Mouse (Mus musculus) heart, embryonic 13.5 days (tissue): ENCODE measurements around the gene Flvcr1. TPM values are rescaled to one million over a fixed set of nuclear protein-coding genes. Genes with fewer than 3 reads are reported as not detected.

Experiments used
- ATAC-seq: fragments of 200-750 bp; cut with Nextera tagmentation; 2 replicates; pipeline ENCODE4 v1.8.0; 2017; ENCODE audit warnings: moderate TSS enrichment; ENCODE audit not compliant: insufficient number of reproducible peaks, low FRiP score, low TSS enrichment; ENCODE audit errors: extremely low read depth
- H3K27ac ChIP-seq: fragments of 300-500 bp; sonication (generic); replicated peaks from 2 replicates; pipeline ENCODE4 v1.5.1; 2015; ENCODE audit warnings: moderate library complexity, mild to moderate bottlenecking, inconsistent platforms
- H3K27me3 ChIP-seq: fragments of 300-500 bp; sonication (generic); replicated peaks from 2 replicates; pipeline ENCODE4 v1.6.1; 2015; ENCODE audit warnings: mild to moderate bottlenecking, inconsistent platforms
- H3K36me3 ChIP-seq: fragments of 300-500 bp; sonication (generic); 2 replicates; pipeline ENCODE4 v1.6.1; 2015; ENCODE audit warnings: mild to moderate bottlenecking, inconsistent platforms
- H3K4me1 ChIP-seq: fragments of 300-500 bp; sonication (generic); 2 replicates; pipeline ENCODE4 v1.6.1; 2015; ENCODE audit warnings: inconsistent platforms
- H3K4me2 ChIP-seq: fragments of 300-500 bp; sonication (generic); 2 replicates; pipeline ENCODE4 v1.6.1; 2015; ENCODE audit warnings: inconsistent platforms, mild to moderate bottlenecking, moderate library complexity
- H3K4me3 ChIP-seq: fragments of 300-500 bp; sonication (generic); 2 replicates; pipeline ENCODE4 v1.5.1; 2015; ENCODE audit warnings: moderate library complexity, mild to moderate bottlenecking, inconsistent platforms
- H3K9ac ChIP-seq: fragments of 300-500 bp; sonication (generic); 2 replicates; pipeline ENCODE4 v1.6.1; 2015; ENCODE audit warnings: inconsistent platforms, mild to moderate bottlenecking, moderate library complexity
- H3K9me3 ChIP-seq: fragments of 300-500 bp; sonication (generic); 2 replicates; pipeline ENCODE4 v1.6.1; 2016; ENCODE audit warnings: inconsistent platforms
- WGBS: fragments of 180-500 bp; shearing (Covaris S2); methylation state at CpG from one replicate; pipeline ENCODE4 v1.1.7; 2015; ENCODE audit warnings: mixed read lengths; 5-methylcytosine and 5-hydroxymethylcytosine counted together
- polyA plus RNA-seq: library from polyadenylated mRNA; unstranded; fragments of >200 nt; fragmentation: Nextera tagmentation; extraction: Ambion mirVana; gene quantifications from 2 replicates; pipeline ENCODE4 v1.2.1, GENCODE M21; 2015

Gene Flvcr1
- polyA plus RNA-seq, 1 experiment from 2014 or later, result 2.6 TPM

GRCm38 (mm10) chr1:191019803-191020202, 6.2 kb downstream of the Flvcr1 start:
- H3K9ac ChIP-seq, result no peak overlapping the region
- H3K4me2 ChIP-seq, result no peak overlapping the region
- H3K27me3 ChIP-seq, result no peaks in the 10 kb centered on the region
- no peak overlapping the region for H3K27ac ChIP-seq
- H3K4me3 ChIP-seq, result no peak overlapping the region
- ATAC-seq, result no peak
- H3K36me3 ChIP-seq, result peaks cover 46% of the 10 kb centered on the region
- no peaks in the 10 kb centered on the region for H3K9me3 ChIP-seq
- peaks cover 10% of the 10 kb centered on the region for H3K4me1 ChIP-seq
- WGBS, result 88% methylated on average over 5 of the region's 5 CpGs

GRCm38 (mm10) chr1:191014271-191014670, 11.7 kb downstream of the Flvcr1 start:
- Histone ChIP-seq H3K9me3 (no peaks in the 10 kb centered on the region), H3K4me2 (no peak overlapping the region), H3K27me3 (no peaks in the 10 kb centered on the region), H3K36me3 (peaks cover 67% of the 10 kb centered on the region), H3K27ac (no peak overlapping the region), H3K9ac (no peak overlapping the region), H3K4me1 (no peaks in the 10 kb centered on the region), H3K4me3 (no peak overlapping the region)
- 96% methylated on average over 3 of the region's 3 CpGs for WGBS
- no peak for ATAC-seq

- H3K4me1 ChIP-seq, result no peaks in the 10 kb centered on the region
- no peaks in the 10 kb centered on the region for H3K9me3 ChIP-seq
- H3K27me3 ChIP-seq, result no peaks in the 10 kb centered on the region
- no peak overlapping the region for H3K4me3 ChIP-seq
- ATAC-seq, result no peak
- H3K27ac ChIP-seq, result no peak overlapping the region
- H3K9ac ChIP-seq, result no peak overlapping the region
- no peak overlapping the region for H3K4me2 ChIP-seq
- 97% methylated on average over 5 of the region's 5 CpGs for WGBS
- H3K36me3 ChIP-seq, result peaks cover 79% of the 10 kb centered on the region
Observed at GRCm38 (mm10) chr1:191008707-191009106, 17.3 kb downstream of the Flvcr1 start.

- H3K9ac ChIP-seq, result no peak overlapping the region
- WGBS, result 58% methylated on average over 6 of the region's 6 CpGs
- H3K4me2 ChIP-seq, result no peak overlapping the region
- H3K9me3 ChIP-seq, result peaks cover 8% of the 10 kb centered on the region
- ATAC-seq, result no peak
- no peak overlapping the region for H3K4me3 ChIP-seq
- H3K4me1 ChIP-seq, result no peaks in the 10 kb centered on the region
- H3K27me3 ChIP-seq, result no peaks in the 10 kb centered on the region
- H3K27ac ChIP-seq, result no peak overlapping the region
- peaks cover 28% of the 10 kb centered on the region for H3K36me3 ChIP-seq
Observed at GRCm38 (mm10) chr1:191002201-191002600, 23.8 kb downstream of the Flvcr1 start.

GRCm38 (mm10) chr1:191000686-191001085, 25.3 kb downstream of the Flvcr1 start:
- no peak overlapping the region for H3K27ac ChIP-seq
- H3K27me3 ChIP-seq, result no peaks in the 10 kb centered on the region
- ATAC-seq, result no peak
- no peak overlapping the region for H3K4me2 ChIP-seq
- H3K9ac ChIP-seq, result no peak overlapping the region
- WGBS, result 63% methylated on average over 3 of the region's 3 CpGs
- no peak overlapping the region for H3K4me3 ChIP-seq
- H3K4me1 ChIP-seq, result peaks cover 4% of the 10 kb centered on the region
- peaks cover 8% of the 10 kb centered on the region for H3K9me3 ChIP-seq
- H3K36me3 ChIP-seq, result peaks cover 20% of the 10 kb centered on the region

GRCm38 (mm10) chr1:190998027-190998426, 27.9 kb downstream of the Flvcr1 start:
- H3K4me2 ChIP-seq, result no peak overlapping the region
- no peak overlapping the region for H3K4me3 ChIP-seq
- 86% methylated on average over 1 of the region's 1 CpGs for WGBS
- no peak overlapping the region for H3K27ac ChIP-seq
- H3K9ac ChIP-seq, result no peak overlapping the region
- H3K4me1 ChIP-seq, result peaks cover 9% of the 10 kb centered on the region
- peaks cover 8% of the 10 kb centered on the region for H3K9me3 ChIP-seq
- H3K36me3 ChIP-seq, result peaks cover 6% of the 10 kb centered on the region; the same call in 1 of the 2 replicates
- no peak for ATAC-seq
- no peaks in the 10 kb centered on the region; the same call in 1 of the 2 replicates for H3K27me3 ChIP-seq

GRCm38 (mm10) chr1:190996346-190996877, 29.5 kb downstream of the Flvcr1 start:
- Histone ChIP-seq H3K27me3 (no peaks in the 10 kb centered on the region; the same call in 1 of the 2 replicates), H3K4me2 (no peak overlapping the region), H3K4me3 (no peak overlapping the region), H3K36me3 (peaks cover 6% of the 10 kb centered on the region; the same call in 1 of the 2 replicates), H3K4me1 (peaks cover 9% of the 10 kb centered on the region), H3K9ac (no peak overlapping the region), H3K27ac (no peak overlapping the region), H3K9me3 (peaks cover 8% of the 10 kb centered on the region)
- no peak for ATAC-seq
- 68% methylated on average over 6 of the region's 6 CpGs for WGBS

- H3K9ac ChIP-seq, result no peak overlapping the region
- peaks cover 9% of the 10 kb centered on the region for H3K4me1 ChIP-seq
- ATAC-seq, result no peak
- 42% methylated on average over 7 of the region's 7 CpGs for WGBS
- no peaks in the 10 kb centered on the region; the same call in 1 of the 2 replicates for H3K27me3 ChIP-seq
- peaks cover 8% of the 10 kb centered on the region for H3K9me3 ChIP-seq
- H3K27ac ChIP-seq, result no peak overlapping the region
- peaks cover 6% of the 10 kb centered on the region; the same call in 1 of the 2 replicates for H3K36me3 ChIP-seq
- H3K4me2 ChIP-seq, result no peak overlapping the region
- H3K4me3 ChIP-seq, result no peak overlapping the region
Observed at GRCm38 (mm10) chr1:190995548-190995947, 30.4 kb downstream of the Flvcr1 start.

- H3K4me2 ChIP-seq, result no peak overlapping the region
- H3K4me3 ChIP-seq, result no peak overlapping the region
- H3K4me1 ChIP-seq, result no peaks in the 10 kb centered on the region
- ATAC-seq, result no peak
- WGBS, result 81% methylated on average over 9 of the region's 9 CpGs
- no peak overlapping the region for H3K27ac ChIP-seq
- H3K36me3 ChIP-seq, result no peaks in the 10 kb centered on the region
- no peaks in the 10 kb centered on the region for H3K9me3 ChIP-seq
- no peak overlapping the region for H3K9ac ChIP-seq
- H3K27me3 ChIP-seq, result no peaks in the 10 kb centered on the region; the same call in 1 of the 2 replicates
Observed at GRCm38 (mm10) chr1:190989437-190990082, 36.4 kb downstream of the Flvcr1 start.

GRCm38 (mm10) chr1:190981412-190981811, 44.5 kb downstream of the Flvcr1 start:
- no peak overlapping the region for H3K9ac ChIP-seq
- no peaks in the 10 kb centered on the region for H3K27me3 ChIP-seq
- H3K27ac ChIP-seq, result no peak overlapping the region
- no peak overlapping the region for H3K4me2 ChIP-seq
- H3K4me1 ChIP-seq, result peaks cover 37% of the 10 kb centered on the region
- WGBS, result 69% methylated on average over 4 of the region's 4 CpGs
- H3K4me3 ChIP-seq, result no peak overlapping the region
- ATAC-seq, result no peak
- H3K36me3 ChIP-seq, result no peaks in the 10 kb centered on the region
- no peaks in the 10 kb centered on the region for H3K9me3 ChIP-seq

- WGBS, result 76% methylated on average over 1 of the region's 1 CpGs
- ATAC-seq, result no peak
Observed at GRCm38 (mm10) chr1:190980470-190980869, 45.5 kb downstream of the Flvcr1 start.

GRCm38 (mm10) chr1:190979100-190979563, 46.8 kb downstream of the Flvcr1 start, which contains the start of gene Vash2:
Gene Vash2 (minus strand): TSS chr1:190979296.
- under 1% methylated on average over 38 of the region's 38 CpGs for WGBS
- Histone ChIP-seq H3K27me3 (no peaks in the 10 kb centered on the region), H3K36me3 (peaks cover 22% of the 10 kb centered on the region), H3K27ac (peak within 1 kb of the TSS; percentile 96), H3K4me1 (peaks cover 59% of the 10 kb centered on the region), H3K9me3 (no peaks in the 10 kb centered on the region), H3K4me3 (peak within 1 kb of the TSS; percentile 82), H3K9ac (peak within 1 kb of the TSS; percentile 97), H3K4me2 (peak within 1 kb of the TSS; percentile 99)
- peak; percentile 90 for ATAC-seq

More at GRCm38 (mm10) chr1:190980470-190980869, 45.5 kb downstream of the Flvcr1 start:
- Histone ChIP-seq H3K4me1 (peaks cover 46% of the 10 kb centered on the region), H3K9ac (no peak overlapping the region), H3K27me3 (no peaks in the 10 kb centered on the region), H3K4me3 (no peak overlapping the region), H3K4me2 (peak overlapping the region; percentile 20; the same call in 1 of the 2 replicates), H3K9me3 (no peaks in the 10 kb centered on the region), H3K27ac (no peak overlapping the region), H3K36me3 (peaks cover 8% of the 10 kb centered on the region; the same call in 1 of the 2 replicates)
